Mouse (Mus musculus) cerebellum, adult 18-20 months (tissue): ENCODE data around the gene Megf8.

Experiments
- DNase-seq, 2 experiments: peaks; one replicate each; pipeline ENCODE4 v3.0.0; 2021

The Megf8 gene

GRCm38 (mm10) chr7:25279076-25279860, 37.7 kb upstream of the Megf8 start:
- peak; percentile 87 to 93 for DNase-seq

GRCm38 (mm10) chr7:25279861-25280791, 36.8 kb upstream of the Megf8 start:
- DNase-seq = peak; percentile 52 to 61

GRCm38 (mm10) chr7:25281166-25281733, 35.7 kb upstream of the Megf8 start:
- DNase-seq = no peak

- peak; percentile 95 to 97 for DNase-seq
Observed at GRCm38 (mm10) chr7:25281734-25282601, 35.0 kb upstream of the Megf8 start.

- DNase-seq = peak in 1 of 2 experiments; percentile 55
Observed at GRCm38 (mm10) chr7:25282731-25283211, 34.2 kb upstream of the Megf8 start.

- DNase-seq = no peak
Observed at GRCm38 (mm10) chr7:25283637-25284036, 33.3 kb upstream of the Megf8 start.

- DNase-seq = peak in 1 of 2 experiments; percentile 26
Observed at GRCm38 (mm10) chr7:25284171-25284570, 32.8 kb upstream of the Megf8 start.

- DNase-seq = peak in 1 of 2 experiments; percentile 39
Observed at GRCm38 (mm10) chr7:25284766-25285165, 32.2 kb upstream of the Megf8 start.

- no peak for DNase-seq
Observed at GRCm38 (mm10) chr7:25285511-25286238, 31.3 kb upstream of the Megf8 start.

GRCm38 (mm10) chr7:25286989-25287388, 30.0 kb upstream of the Megf8 start:
- DNase-seq = no peak

- DNase-seq = no peak
Observed at GRCm38 (mm10) chr7:25288011-25288410, 29.0 kb upstream of the Megf8 start.

- no peak for DNase-seq
Observed at GRCm38 (mm10) chr7:25288721-25289120, 28.2 kb upstream of the Megf8 start.

GRCm38 (mm10) chr7:25289925-25290324, 27.0 kb upstream of the Megf8 start:
- no peak for DNase-seq

- DNase-seq = no peak
Observed at GRCm38 (mm10) chr7:25290463-25290862, 26.5 kb upstream of the Megf8 start.

- peak in 1 of 2 experiments; percentile 52 for DNase-seq
Observed at GRCm38 (mm10) chr7:25290911-25291310, 26.1 kb upstream of the Megf8 start.

GRCm38 (mm10) chr7:25292107-25292506, 24.9 kb upstream of the Megf8 start:
- no peak for DNase-seq

- DNase-seq = no peak
Observed at GRCm38 (mm10) chr7:25293191-25293739, 23.7 kb upstream of the Megf8 start.

- no peak for DNase-seq
Observed at GRCm38 (mm10) chr7:25294495-25294894, 22.5 kb upstream of the Megf8 start.

- DNase-seq = no peak
Observed at GRCm38 (mm10) chr7:25294960-25295722, 21.8 kb upstream of the Megf8 start.

GRCm38 (mm10) chr7:25296945-25297453, 20.0 kb upstream of the Megf8 start:
- DNase-seq = peak in 1 of 2 experiments; percentile 46
